Mouse (Mus musculus): ENCODE measurements around the gene Oas1a.

DNA sequence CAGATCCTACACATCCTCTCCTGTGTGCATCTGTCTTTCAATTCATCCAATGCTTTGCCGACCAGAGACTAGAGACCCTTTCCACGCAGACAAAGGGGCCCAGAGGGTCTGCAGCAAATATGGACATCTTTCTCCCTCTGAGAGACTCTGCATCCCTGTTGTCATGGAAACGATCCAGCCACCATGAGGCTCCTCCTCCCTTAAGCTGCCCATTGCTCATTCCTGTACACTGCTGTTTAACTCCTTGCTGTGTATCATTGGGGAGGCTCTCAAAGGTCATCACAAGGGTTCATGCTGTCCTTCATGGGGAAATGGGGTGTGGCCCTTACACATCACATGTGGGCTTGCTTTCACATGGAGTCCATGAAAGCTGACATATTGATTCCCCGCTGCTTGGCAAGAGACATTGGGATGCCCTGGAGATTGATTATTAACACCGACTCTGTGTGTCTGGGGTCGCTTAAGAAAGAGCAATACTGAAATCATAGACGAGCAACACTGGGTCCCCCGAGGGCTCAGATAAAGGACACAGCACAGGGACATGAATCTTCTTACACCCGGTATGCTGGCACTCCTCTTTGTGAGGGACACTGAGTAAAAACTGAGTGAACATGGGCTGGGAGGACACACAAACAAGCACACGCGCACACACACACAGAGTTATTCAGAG, 12.0 kb downstream of the Oas1a start:
- no peak for TF ChIP-seq POLR2A (IDR thresholded peaks at IDR 0.05; ENCODE audit: extremely low read depth, insufficient read depth, low read length)
- no peak for TF ChIP-seq CTCF (IDR thresholded peaks at IDR 0.05; ENCODE audit: extremely low read depth, insufficient read depth, low read length)

All from cortical plate, adult 2 months (tissue).